Mouse (Mus musculus) embryo, embryonic 10.5 days (tissue): ENCODE measurements around the gene Tmem150c.
A peak's percentile ranks its signal among the peaks of the same experiment; 100 is the strongest.

Experiments used
- DNase-seq: peaks from one replicate; pipeline ENCODE4 v3.0.0-alpha.2; 2015; ENCODE audit warnings: low spot score

Gene Tmem150c

GRCm38 (mm10) chr5:100097967-100098366 lies 61.6 kb downstream of the Tmem150c start:
- DNase-seq: no peak

GRCm38 (mm10) chr5:100096955-100097354 lies 62.7 kb downstream of the Tmem150c start:
- DNase-seq: no peak

- peak; percentile 51 for DNase-seq
These were observed 68.0 kb downstream of the Tmem150c start for GRCm38 (mm10) chr5:100091602-100092001.

GRCm38 (mm10) chr5:100091263-100091594 lies 68.4 kb downstream of the Tmem150c start:
- peak; percentile 13 for DNase-seq

- peak; percentile 15 for DNase-seq
These were observed 68.9 kb downstream of the Tmem150c start for GRCm38 (mm10) chr5:100090515-100091262.

- DNase-seq: no peak
These were observed 74.5 kb downstream of the Tmem150c start for GRCm38 (mm10) chr5:100085097-100085496.

- DNase-seq: no peak
These were observed 75.5 kb downstream of the Tmem150c start for GRCm38 (mm10) chr5:100083953-100084562.

- no peak for DNase-seq
These were observed 77.6 kb downstream of the Tmem150c start for GRCm38 (mm10) chr5:100082006-100082405.

- no peak for DNase-seq
These were observed 79.7 kb downstream of the Tmem150c start for GRCm38 (mm10) chr5:100079931-100080275.

GRCm38 (mm10) chr5:100079040-100079930 lies 80.3 kb downstream of the Tmem150c start:
- DNase-seq: peak; percentile 41

GRCm38 (mm10) chr5:100074571-100074970 lies 85.0 kb downstream of the Tmem150c start:
- peak; percentile 37 for DNase-seq

- no peak for DNase-seq
These were observed 87.1 kb downstream of the Tmem150c start for GRCm38 (mm10) chr5:100072557-100072956.

GRCm38 (mm10) chr5:100071541-100071940 lies 88.1 kb downstream of the Tmem150c start:
- no peak for DNase-seq

GRCm38 (mm10) chr5:100070255-100070654 lies 89.4 kb downstream of the Tmem150c start:
- peak; percentile 86 for DNase-seq

- DNase-seq: no peak
These were observed 90.1 kb downstream of the Tmem150c start for GRCm38 (mm10) chr5:100069526-100069925.

GRCm38 (mm10) chr5:100067579-100067978 lies 92.0 kb downstream of the Tmem150c start:
- DNase-seq: no peak

- DNase-seq: no peak
These were observed 98.7 kb downstream of the Tmem150c start for GRCm38 (mm10) chr5:100060876-100061275.

- DNase-seq: no peak
These were observed 100.3 kb downstream of the Tmem150c start for GRCm38 (mm10) chr5:100059326-100059725.

GRCm38 (mm10) chr5:100058729-100059128 lies 100.9 kb downstream of the Tmem150c start:
- no peak for DNase-seq

GRCm38 (mm10) chr5:100057461-100058209 lies 102.0 kb downstream of the Tmem150c start:
- no peak for DNase-seq

GRCm38 (mm10) chr5:100055866-100056369 lies 103.7 kb downstream of the Tmem150c start:
- no peak for DNase-seq
